Mouse (Mus musculus): ENCODE measurements at regions not wholly inside any gene's neighbourhood (a gene's known extent, or its start where the extent isn't known, plus 50 kb on each side); places are given as distances from the start of the nearest gene placed in this dataset.

DNA sequence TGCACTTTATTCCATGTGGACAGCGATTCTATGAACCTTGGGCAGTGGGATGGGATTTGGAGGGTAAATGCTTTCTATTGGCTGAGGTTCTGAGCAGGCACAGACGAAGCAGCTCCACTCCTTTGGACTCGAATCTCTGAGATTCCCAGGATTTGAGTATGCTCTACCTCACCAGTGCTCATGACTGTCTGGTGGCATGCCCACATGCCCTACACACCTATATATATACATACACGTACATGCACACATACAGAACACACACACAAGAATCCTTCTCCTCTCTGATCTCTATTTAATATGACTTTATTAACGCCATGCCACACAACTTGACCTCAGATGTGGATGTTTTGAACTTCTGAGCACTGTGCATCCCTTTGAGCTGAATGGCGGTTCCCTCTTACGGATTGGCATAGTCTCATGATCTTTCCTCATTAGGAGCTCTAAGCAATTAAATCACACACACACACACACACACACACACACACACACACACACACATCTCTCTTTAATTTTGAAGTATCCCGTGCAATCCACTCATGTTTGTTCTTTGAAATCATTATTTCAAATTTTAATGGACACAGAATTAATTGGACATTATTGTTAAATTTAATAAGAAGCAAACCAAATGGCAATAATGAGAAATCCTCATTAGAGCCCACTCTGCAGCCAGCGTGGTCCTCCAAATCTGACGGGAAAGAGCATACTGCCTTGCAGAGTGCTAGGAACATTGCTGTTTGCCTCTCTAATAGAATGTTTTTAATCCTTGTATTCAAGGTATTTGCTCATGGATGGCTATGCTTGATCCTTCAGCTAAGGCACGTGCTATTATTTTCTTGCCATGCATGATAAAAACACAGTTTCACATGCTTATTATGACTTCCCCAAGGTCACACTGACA, 205.1 kb upstream of the Kirrel3 start:
- ATAC-seq (ENCODE audit: insufficient number of reproducible peaks, low FRiP score, low TSS enrichment), result no peak

DNA sequence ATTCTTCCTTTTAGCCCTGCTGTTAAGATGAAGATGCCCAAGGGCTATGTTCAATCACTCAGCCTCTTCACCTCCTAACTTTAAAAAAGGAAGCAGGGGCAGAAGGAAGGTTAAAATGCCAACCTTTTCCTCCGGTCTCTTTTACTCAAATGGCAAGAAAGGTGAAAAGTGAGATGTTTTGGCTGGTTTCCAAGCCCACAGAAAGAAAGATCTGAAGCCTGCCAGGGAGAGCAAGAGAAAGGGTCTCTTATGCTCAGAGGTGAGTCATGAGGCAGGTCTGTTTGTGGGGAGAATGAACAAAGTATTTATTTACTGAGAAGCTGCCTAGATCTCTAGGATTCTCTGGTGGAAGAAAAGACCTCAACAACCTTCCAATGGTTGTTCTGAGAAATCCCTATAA, 162.1 kb upstream of the Kirrel3 start:
- ATAC-seq (ENCODE audit: insufficient number of reproducible peaks, low FRiP score, low TSS enrichment), result no peak

DNA sequence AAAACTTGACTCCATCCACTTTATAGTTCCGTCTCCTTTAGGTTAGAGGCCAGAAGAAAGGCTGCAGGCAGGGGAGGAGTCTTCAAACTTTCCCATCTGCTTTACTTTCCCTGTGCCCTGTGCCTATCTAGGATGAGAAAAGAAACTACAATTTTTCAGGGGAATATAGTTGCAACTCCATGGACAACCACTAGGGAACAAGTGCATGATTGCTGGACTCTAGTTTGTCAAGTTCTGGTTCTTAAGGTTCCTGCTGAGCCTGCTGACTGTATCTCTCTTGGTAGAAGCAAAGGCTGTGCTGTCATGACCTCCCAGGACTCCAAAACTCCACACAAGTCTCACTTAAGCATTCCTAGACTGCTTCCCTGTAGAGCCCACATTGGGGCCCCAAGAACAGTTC, 157.0 kb upstream of the Kirrel3 start:
- ATAC-seq (ENCODE audit: insufficient number of reproducible peaks, low FRiP score, low TSS enrichment), result no peak

DNA sequence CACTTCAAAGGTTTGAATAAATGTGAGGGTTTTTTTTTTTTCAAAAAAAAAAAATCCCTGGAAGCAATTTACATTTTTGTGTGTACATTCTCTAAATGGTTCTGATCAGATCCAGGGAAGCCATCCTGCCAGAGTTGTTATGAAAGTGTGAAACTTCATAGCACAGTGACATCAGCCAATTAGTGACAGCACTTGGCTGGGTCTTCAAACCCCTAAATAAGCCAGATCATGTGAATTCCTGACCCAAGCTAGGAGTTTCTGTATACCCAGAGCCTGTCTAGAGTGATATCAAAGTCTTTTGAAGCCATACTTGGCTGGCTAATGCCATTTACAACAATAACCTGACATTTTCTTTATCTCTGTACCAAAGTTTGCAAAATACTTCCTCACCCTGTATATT, 151.6 kb upstream of the Kirrel3 start:
- ATAC-seq (ENCODE audit: insufficient number of reproducible peaks, low FRiP score, low TSS enrichment), result no peak

GRCm38 (mm10) chr9:34334555-34335468, 150.9 kb upstream of the Kirrel3 start:
- no peak for ATAC-seq (ENCODE audit: insufficient number of reproducible peaks, low FRiP score, low TSS enrichment)

DNA sequence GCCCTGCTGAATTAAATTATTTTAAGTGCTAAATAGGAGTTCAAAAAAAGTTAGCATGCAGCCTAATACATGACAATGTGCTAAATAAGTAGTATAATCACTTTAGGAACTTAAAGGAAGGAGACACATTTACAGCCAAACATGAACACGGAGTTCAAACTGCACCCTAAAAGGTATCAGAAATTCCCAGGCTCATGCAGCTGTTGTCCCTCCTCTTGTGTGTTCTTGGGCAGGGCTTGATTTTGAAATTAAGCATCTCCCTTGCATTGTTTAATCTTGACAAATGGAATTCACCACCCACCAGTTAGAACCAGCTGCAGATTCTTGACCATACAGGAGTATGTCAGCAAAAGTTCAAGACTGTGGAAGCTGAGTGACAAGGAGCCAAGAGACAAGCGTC, 137.3 kb upstream of the Kirrel3 start:
- no peak for ATAC-seq (ENCODE audit: insufficient number of reproducible peaks, low FRiP score, low TSS enrichment)

DNA sequence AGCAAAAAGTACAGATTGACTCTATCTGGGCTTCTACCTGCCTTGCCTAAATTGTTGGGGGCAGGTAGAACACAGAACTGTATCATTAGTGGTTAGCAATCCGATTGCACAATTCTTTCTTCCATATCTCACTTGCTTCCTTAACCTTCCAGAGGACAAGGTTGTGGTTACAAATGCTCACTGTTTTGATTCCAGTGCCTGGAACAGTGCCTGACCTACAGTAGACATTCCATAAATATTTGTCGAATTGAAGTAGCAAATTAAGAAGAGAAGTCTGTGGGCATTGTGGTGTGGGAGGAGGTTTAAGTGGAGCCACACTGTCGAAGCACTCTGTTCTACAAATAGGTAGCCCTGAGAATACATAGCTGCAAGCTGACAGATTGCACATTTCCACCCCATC, 135.7 kb upstream of the Kirrel3 start:
- no peak for ATAC-seq (ENCODE audit: insufficient number of reproducible peaks, low FRiP score, low TSS enrichment)

DNA sequence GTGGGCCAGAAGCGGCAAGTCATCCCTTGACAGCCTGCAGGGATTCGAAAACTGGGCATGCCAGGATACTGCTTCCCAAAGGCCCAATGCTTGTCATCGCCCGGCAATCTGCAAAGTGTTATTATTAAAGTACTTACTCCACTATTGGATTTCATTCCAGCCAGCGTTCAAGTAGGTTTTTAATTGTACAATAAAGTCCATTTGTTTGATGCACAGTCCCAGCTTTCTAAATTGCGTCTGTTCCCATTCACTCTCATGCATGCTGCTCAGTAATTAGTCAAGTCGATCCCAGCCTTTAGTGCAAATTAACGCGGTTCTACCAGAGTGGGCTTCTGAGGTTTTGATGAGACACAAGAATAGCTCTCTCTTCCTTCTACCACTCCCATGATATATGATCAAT, 131.9 kb upstream of the Kirrel3 start:
- ATAC-seq (ENCODE audit: insufficient number of reproducible peaks, low FRiP score, low TSS enrichment), result no peak

DNA sequence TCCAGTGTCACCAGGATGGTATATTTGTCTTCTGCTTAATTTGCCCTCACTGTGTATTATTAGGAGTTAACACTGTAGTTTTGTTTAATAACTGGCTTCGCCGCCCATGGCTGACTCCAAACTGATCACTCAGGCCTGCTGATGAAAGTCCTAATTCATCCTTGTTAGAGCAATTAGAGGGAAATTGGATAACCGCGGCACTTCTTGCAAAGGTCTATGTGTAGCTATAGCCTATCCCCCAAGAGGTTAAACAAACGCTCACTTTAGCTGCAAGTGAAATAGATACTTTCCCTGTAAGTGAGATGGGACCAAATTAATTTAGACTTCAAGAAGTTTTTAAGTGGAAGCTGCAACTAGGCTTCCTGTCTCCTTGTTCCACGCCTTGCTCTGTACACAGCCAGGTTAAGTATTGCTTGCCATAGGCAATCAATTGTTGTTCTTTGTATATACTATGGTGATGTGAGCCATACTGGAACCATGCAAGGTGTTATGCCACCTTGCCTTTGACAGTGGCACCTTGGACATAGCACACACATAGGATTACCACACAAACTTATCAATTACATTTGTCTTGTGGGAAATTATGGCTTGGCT, 130.9 kb upstream of the Kirrel3 start:
- no peak for ATAC-seq (ENCODE audit: insufficient number of reproducible peaks, low FRiP score, low TSS enrichment)

- no peak for ATAC-seq (ENCODE audit: insufficient number of reproducible peaks, low FRiP score, low TSS enrichment)
Measured at GRCm38 (mm10) chr9:34370686-34371398, 114.9 kb upstream of the Kirrel3 start.

- no peak for ATAC-seq (ENCODE audit: insufficient number of reproducible peaks, low FRiP score, low TSS enrichment)
Measured at GRCm38 (mm10) chr9:34375187-34375586, 110.5 kb upstream of the Kirrel3 start.

GRCm38 (mm10) chr9:34380008-34380407, 105.7 kb upstream of the Kirrel3 start:
- no peak for ATAC-seq (ENCODE audit: insufficient number of reproducible peaks, low FRiP score, low TSS enrichment)

DNA sequence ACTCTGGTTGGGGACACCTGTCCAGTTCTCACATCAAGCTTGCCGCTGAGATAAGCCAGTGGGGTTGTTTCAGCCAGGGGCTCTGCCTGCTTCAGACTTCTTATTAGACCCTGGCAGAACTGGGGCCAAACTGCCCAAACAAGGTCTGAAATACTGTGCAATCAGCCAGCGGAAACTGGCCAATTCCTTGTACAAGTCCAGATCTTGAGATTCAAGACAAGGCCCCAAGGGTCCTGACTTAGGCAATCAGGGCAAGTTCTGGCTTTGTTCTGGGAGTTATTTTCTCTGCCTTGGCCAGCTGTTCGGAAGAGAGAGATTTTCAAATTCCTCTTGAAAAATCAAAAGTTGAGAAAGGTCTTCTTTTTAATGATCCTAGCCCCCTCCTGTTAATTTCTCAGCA, 104.1 kb upstream of the Kirrel3 start:
- no peak for ATAC-seq (ENCODE audit: insufficient number of reproducible peaks, low FRiP score, low TSS enrichment)

DNA sequence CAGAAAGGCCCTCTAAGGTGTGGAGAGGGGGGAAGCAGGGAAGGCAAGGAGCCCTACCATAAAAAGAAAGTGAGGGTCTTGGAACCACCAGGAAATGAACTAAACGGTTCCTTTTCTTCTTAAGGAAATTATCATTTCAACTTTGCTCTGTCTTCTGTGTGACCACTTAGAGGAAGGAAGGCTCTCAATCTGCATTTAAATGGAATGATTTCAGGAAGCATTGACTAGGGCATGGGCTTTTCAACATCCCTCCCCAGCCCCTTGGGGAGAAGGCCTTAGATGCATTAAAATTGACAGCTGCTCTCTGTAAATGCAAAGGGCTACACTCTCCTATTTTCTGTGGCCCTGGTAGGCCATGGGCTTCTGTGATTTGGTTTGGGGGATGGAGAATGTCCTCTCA, 103.5 kb upstream of the Kirrel3 start:
- ATAC-seq (ENCODE audit: insufficient number of reproducible peaks, low FRiP score, low TSS enrichment), result no peak

DNA sequence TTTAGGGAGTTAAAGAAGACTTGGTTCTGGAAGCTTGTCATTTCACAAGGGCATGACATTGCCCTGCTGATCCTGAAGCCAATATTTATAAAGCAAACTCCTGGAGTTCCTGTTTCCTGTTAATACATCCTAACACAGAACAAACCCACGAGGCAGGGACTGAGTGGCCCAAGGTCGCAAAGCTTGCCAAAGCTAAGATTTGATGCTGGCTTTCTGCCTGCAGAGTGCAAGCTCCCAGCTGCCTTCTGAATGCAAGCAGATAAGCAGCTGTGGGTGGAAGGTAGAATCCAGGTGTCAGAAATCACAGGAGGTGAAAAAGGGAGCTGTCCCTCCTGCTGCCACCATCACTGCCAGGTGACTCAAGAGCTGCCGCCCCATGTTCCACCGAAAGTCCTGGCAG, 99.6 kb upstream of the Kirrel3 start:
- ATAC-seq (ENCODE audit: insufficient number of reproducible peaks, low FRiP score, low TSS enrichment), result no peak

DNA sequence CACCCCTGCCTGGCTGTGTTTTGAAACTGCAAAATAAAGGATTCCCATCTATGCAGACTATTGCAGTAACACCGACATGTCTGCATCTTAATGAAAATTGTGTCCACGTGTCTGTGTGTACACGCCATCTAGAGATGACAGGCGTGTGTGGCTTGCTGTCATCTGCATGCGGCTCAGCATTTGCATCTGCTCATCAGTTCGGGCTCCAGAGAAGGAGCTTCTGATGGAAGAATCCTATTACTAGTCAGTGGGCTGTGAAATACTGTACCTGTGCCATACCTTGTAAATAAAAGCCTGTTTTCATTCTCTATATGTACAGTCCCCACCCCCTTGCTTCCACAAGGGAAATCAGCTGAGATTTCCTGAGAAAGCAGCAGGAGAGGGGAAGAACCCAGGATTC, 92.7 kb upstream of the Kirrel3 start:
- ATAC-seq (ENCODE audit: insufficient number of reproducible peaks, low FRiP score, low TSS enrichment), result no peak

DNA sequence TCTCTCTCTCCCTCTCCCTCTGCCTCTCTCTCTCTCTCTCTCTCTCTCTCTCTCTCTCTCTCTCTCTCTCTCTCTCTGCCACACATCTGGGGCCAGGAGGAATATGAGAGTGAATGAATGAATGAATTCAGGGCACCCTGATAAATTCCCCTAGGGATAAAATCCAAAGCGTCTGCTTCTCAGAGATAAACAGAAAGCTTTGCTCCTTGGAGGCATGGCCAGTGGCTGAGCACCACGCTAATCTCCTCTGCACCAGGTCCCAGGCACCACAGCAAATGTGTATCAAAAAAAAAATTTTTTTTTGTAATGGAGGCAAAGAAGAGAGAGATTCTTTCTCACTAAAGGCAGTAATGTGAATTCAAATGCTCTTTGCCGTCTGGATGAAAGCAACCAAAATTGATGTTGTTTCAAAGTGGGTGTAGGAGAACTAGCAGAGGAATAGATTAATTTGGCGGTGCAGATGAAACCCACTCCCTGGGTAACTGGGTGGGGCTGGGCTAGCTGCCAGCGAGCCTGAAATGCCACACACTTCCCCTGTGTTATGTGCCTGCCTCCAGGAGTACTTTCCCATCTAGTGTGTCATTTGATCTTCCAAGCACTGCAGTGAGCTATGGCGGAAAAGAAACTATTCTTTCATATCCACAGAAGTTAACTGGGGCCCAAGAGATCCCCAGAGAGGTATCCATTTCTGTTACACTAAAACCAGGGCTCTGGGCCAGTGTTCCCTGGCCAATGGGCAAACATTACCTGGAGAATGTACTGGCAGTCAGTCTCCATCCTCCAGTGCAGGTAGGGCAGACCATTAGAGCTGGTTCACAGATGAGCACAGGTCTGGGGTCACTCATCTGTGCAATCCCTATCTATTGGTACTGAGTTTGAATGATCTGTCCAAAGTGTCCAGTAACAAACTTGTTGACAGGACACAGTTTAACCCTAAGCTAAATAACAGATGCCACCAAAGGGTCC, 89.6 kb upstream of the Kirrel3 start:
- ATAC-seq (ENCODE audit: insufficient number of reproducible peaks, low FRiP score, low TSS enrichment), result no peak

GRCm38 (mm10) chr9:34411699-34412098, 74.0 kb upstream of the Kirrel3 start:
- no peak for ATAC-seq (ENCODE audit: insufficient number of reproducible peaks, low FRiP score, low TSS enrichment)

DNA sequence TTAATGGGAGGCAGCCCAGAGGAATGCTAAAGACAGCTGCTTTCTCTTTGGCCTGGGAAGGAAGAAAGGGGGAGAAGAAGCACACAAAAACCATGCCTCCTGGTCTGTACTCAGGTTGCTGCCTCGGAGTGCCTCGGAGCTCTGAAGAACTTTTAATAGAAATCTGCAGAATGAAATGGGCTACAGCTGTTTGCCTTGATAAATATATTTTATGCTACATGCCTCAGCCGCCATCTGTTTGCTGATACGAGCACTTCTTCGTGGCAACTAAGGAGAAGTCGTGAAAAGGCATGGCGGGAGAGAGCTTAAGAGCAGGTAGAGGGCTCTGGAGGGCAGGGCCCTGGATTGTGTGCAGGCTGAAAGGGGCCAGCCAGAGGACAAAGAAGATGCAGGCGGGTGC, 69.5 kb upstream of the Kirrel3 start:
- ATAC-seq (ENCODE audit: insufficient number of reproducible peaks, low FRiP score, low TSS enrichment), result no peak

All from cerebellum, adult (tissue).